Mouse (Mus musculus): ENCODE measurements around the gene Pcnx4. TPM values are rescaled to one million over a fixed set of nuclear protein-coding genes. Genes with fewer than 3 reads are reported as not detected.

The Pcnx4 gene
- polyA plus RNA-seq, 1 experiment from 2014 or later: 18.0 TPM

GRCm38 (mm10) chr12:72520645-72521044, 15.5 kb upstream of the Pcnx4 start:
- ATAC-seq: no peak
- in situ Hi-C loops (cut with MboI; ENCODE audit: low pct_unique_long_range_greater_than_20kb): no loop called here
- DNase-seq (ENCODE audit: low read depth, low spot score): no peak
- peaks cover 28% of the 10 kb centered on the region for H3K27me3 ChIP-seq
- CTCF ChIA-PET: interaction anchor here (0.6 to 1.0 kb wide), 3 partner anchors 10 to 20 kb away, joined by 3 read pairs; no protein-coding TSS in a partner anchor
- POLR2A ChIA-PET: no interaction called here
- peak; percentile 54 for TF ChIP-seq CTCF (IDR thresholded peaks at IDR 0.05)

- ATAC-seq: no peak
- ChIA-PET POLR2A (no interaction called here), CTCF (no interaction called here)
- DNase-seq (ENCODE audit: low read depth, low spot score): no peak
- in situ Hi-C loops (cut with MboI; ENCODE audit: low pct_unique_long_range_greater_than_20kb): no loop called here
- no peak for TF ChIP-seq CTCF (IDR thresholded peaks at IDR 0.05)
- peaks cover 12% of the 10 kb centered on the region for H3K27me3 ChIP-seq
These were observed 10.6 kb upstream of the Pcnx4 start for GRCm38 (mm10) chr12:72525588-72525987.

- no peak for TF ChIP-seq CTCF (IDR thresholded peaks at IDR 0.05)
- POLR2A ChIA-PET: no interaction called here
- peaks cover 4% of the 10 kb centered on the region for H3K27me3 ChIP-seq
- in situ Hi-C loops (cut with MboI; ENCODE audit: low pct_unique_long_range_greater_than_20kb): no loop called here
- no peak for DNase-seq (ENCODE audit: low read depth, low spot score)
- no peak for ATAC-seq
- CTCF ChIA-PET: no interaction called here
These were observed 3.9 kb upstream of the Pcnx4 start for GRCm38 (mm10) chr12:72532303-72532702.

GRCm38 (mm10) chr12:72533986-72534385, 2.2 kb upstream of the Pcnx4 start:
- CTCF ChIA-PET: no interaction called here
- in situ Hi-C loops (cut with MboI; ENCODE audit: low pct_unique_long_range_greater_than_20kb): no loop called here
- peaks cover 4% of the 10 kb centered on the region for H3K27me3 ChIP-seq
- ATAC-seq (no peak), DNase-seq (ENCODE audit: low read depth, low spot score) (no peak)
- POLR2A ChIA-PET: no interaction called here
- no peak for TF ChIP-seq CTCF (IDR thresholded peaks at IDR 0.05)

- in situ Hi-C loops (cut with MboI; ENCODE audit: low pct_unique_long_range_greater_than_20kb): no loop called here
- ATAC-seq (no peak), DNase-seq (ENCODE audit: low read depth, low spot score) (no peak)
- no peak for TF ChIP-seq CTCF (IDR thresholded peaks at IDR 0.05)
- peaks cover 2% of the 10 kb centered on the region for H3K27me3 ChIP-seq
- ChIA-PET CTCF (no interaction called here), POLR2A (no interaction called here)
These were observed 584 bp upstream of the Pcnx4 start for GRCm38 (mm10) chr12:72535599-72535998.

GRCm38 (mm10) chr12:72538571-72538970, 2.4 kb downstream of the Pcnx4 start:
- no peak for ATAC-seq
- no peak for DNase-seq (ENCODE audit: low read depth, low spot score)
- no peaks in the 10 kb centered on the region for H3K27me3 ChIP-seq
- POLR2A ChIA-PET: no interaction called here
- no peak for TF ChIP-seq CTCF (IDR thresholded peaks at IDR 0.05)
- CTCF ChIA-PET: no interaction called here
- in situ Hi-C loops (cut with MboI; ENCODE audit: low pct_unique_long_range_greater_than_20kb): no loop called here

- POLR2A ChIA-PET: no interaction called here
- DNase-seq (ENCODE audit: low read depth, low spot score) (no peak), ATAC-seq (no peak)
- TF ChIP-seq CTCF (IDR thresholded peaks at IDR 0.05): no peak
- in situ Hi-C loops (cut with MboI; ENCODE audit: low pct_unique_long_range_greater_than_20kb): no loop called here
- CTCF ChIA-PET: no interaction called here
- H3K27me3 ChIP-seq: no peaks in the 10 kb centered on the region
These were observed 18.2 kb downstream of the Pcnx4 start for GRCm38 (mm10) chr12:72554347-72554746.

- no peak for ATAC-seq
- ChIA-PET CTCF (no interaction called here), POLR2A (no interaction called here)
- no peak for TF ChIP-seq CTCF (IDR thresholded peaks at IDR 0.05)
- no peak for DNase-seq (ENCODE audit: low read depth, low spot score)
- in situ Hi-C loops (cut with MboI; ENCODE audit: low pct_unique_long_range_greater_than_20kb): no loop called here
- no peaks in the 10 kb centered on the region for H3K27me3 ChIP-seq
These were observed 28.2 kb downstream of the Pcnx4 start for GRCm38 (mm10) chr12:72564281-72564795.

GRCm38 (mm10) chr12:72582021-72582420, 45.8 kb downstream of the Pcnx4 start:
- POLR2A ChIA-PET: interaction anchor here (0.6 kb wide), 1 partner anchor 40 kb away, joined by 9 read pairs; no protein-coding TSS in a partner anchor
- no peak for TF ChIP-seq CTCF (IDR thresholded peaks at IDR 0.05)

GRCm38 (mm10) chr12:72583099-72583498, 46.9 kb downstream of the Pcnx4 start:
- ATAC-seq: no peak
- ChIA-PET CTCF (no interaction called here), POLR2A (no interaction called here)
- TF ChIP-seq CTCF (IDR thresholded peaks at IDR 0.05): no peak
- DNase-seq (ENCODE audit: low read depth, low spot score): no peak
- H3K27me3 ChIP-seq: no peaks in the 10 kb centered on the region
- in situ Hi-C loops (cut with MboI; ENCODE audit: low pct_unique_long_range_greater_than_20kb): no loop called here

More at GRCm38 (mm10) chr12:72582021-72582420, 45.8 kb downstream of the Pcnx4 start:
- CTCF ChIA-PET: no interaction called here
- H3K27me3 ChIP-seq: no peaks in the 10 kb centered on the region
- DNase-seq (ENCODE audit: low read depth, low spot score): no peak
- ATAC-seq: no peak
- in situ Hi-C loops (cut with MboI; ENCODE audit: low pct_unique_long_range_greater_than_20kb): no loop called here

GRCm38 (mm10) chr12:72585339-72585738, 49.2 kb downstream of the Pcnx4 start:
- POLR2A ChIA-PET: interaction anchor here (0.6 kb wide), 1 partner anchor 86 kb away, joined by 3 read pairs; no protein-coding TSS in a partner anchor
- in situ Hi-C loops (cut with MboI; ENCODE audit: low pct_unique_long_range_greater_than_20kb): no loop called here
- no peak for DNase-seq (ENCODE audit: low read depth, low spot score)

GRCm38 (mm10) chr12:72592991-72593390, 56.8 kb downstream of the Pcnx4 start:
- peaks cover 9% of the 10 kb centered on the region for H3K27me3 ChIP-seq
- POLR2A ChIA-PET: no interaction called here
- CTCF ChIA-PET: no interaction called here
- DNase-seq (ENCODE audit: low read depth, low spot score) (no peak), ATAC-seq (no peak)
- TF ChIP-seq CTCF (IDR thresholded peaks at IDR 0.05): no peak
- in situ Hi-C loops (cut with MboI; ENCODE audit: low pct_unique_long_range_greater_than_20kb): no loop called here

More at GRCm38 (mm10) chr12:72585339-72585738, 49.2 kb downstream of the Pcnx4 start:
- no peaks in the 10 kb centered on the region for H3K27me3 ChIP-seq
- no peak for ATAC-seq
- CTCF ChIA-PET: no interaction called here
- no peak for TF ChIP-seq CTCF (IDR thresholded peaks at IDR 0.05)

Data from Patski (cell line).